Mouse (Mus musculus) induced T-regulatory cell, adult 2 months (primary cell): Measurements from ENCODE around the gene Map1a.

ENCODE experiments used
- DNase-seq: peaks from one replicate; pipeline ENCODE4 v3.0.0-alpha.2; 2012; ENCODE audit warnings: low read depth

Map1a gene

GRCm38 (mm10) chr2:121288901-121289729 is at the start of gene Map1a:
Gene Map1a (plus strand): TSS chr2:121289600.
- peak; percentile 98 for DNase-seq

GRCm38 (mm10) chr2:121244099-121244498 is 45.3 kb upstream of the Map1a start:
- DNase-seq, result no peak

GRCm38 (mm10) chr2:121249758-121250157 is 39.6 kb upstream of the Map1a start:
- DNase-seq, result no peak

- DNase-seq, result no peak
Measured at GRCm38 (mm10) chr2:121268446-121268845, 21.0 kb upstream of the Map1a start.

- DNase-seq, result no peak
Measured at GRCm38 (mm10) chr2:121270521-121271235, 18.7 kb upstream of the Map1a start.

- DNase-seq, result peak; percentile 97
Measured at GRCm38 (mm10) chr2:121271236-121271927, 18.0 kb upstream of the Map1a start, which contains the start of gene Trp53bp1. Gene Trp53bp1 (minus strand): TSS chr2:121271407.

- no peak for DNase-seq
Measured at GRCm38 (mm10) chr2:121271928-121272516, 17.4 kb upstream of the Map1a start.

- DNase-seq, result no peak
Measured at GRCm38 (mm10) chr2:121287850-121288249, 1.6 kb upstream of the Map1a start.

GRCm38 (mm10) chr2:121289730-121290540 is 535 bp downstream of the Map1a start:
- peak; percentile 55 for DNase-seq

- DNase-seq, result no peak
Measured at GRCm38 (mm10) chr2:121292316-121293013, 3.1 kb downstream of the Map1a start.

GRCm38 (mm10) chr2:121294182-121294581 is 4.8 kb downstream of the Map1a start:
- DNase-seq, result peak; percentile 57

- DNase-seq, result no peak
Measured at GRCm38 (mm10) chr2:121294753-121295607, 5.6 kb downstream of the Map1a start.

GRCm38 (mm10) chr2:121295608-121296571 is 6.5 kb downstream of the Map1a start:
- DNase-seq, result peak; percentile 37

GRCm38 (mm10) chr2:121296754-121297231 is 7.4 kb downstream of the Map1a start:
- no peak for DNase-seq

GRCm38 (mm10) chr2:121297701-121298100 is 8.3 kb downstream of the Map1a start:
- no peak for DNase-seq

- no peak for DNase-seq
Measured at GRCm38 (mm10) chr2:121298131-121298530, 8.7 kb downstream of the Map1a start.

- DNase-seq, result no peak
Measured at GRCm38 (mm10) chr2:121299471-121299870, 10.1 kb downstream of the Map1a start.

- DNase-seq, result no peak
Measured at GRCm38 (mm10) chr2:121300036-121300435, 10.6 kb downstream of the Map1a start.
